Mouse (Mus musculus) kidney, embryonic 16.5 days (tissue): ENCODE results near the gene Sh3rf1. TPM values are rescaled to one million over a fixed set of nuclear protein-coding genes. Genes with fewer than 3 reads are reported as not detected.

Source experiments
- ATAC-seq: fragments of 200-750 bp; cut with Nextera tagmentation; 2 replicates; pipeline ENCODE4 v1.8.0; 2017; ENCODE audit warnings: moderate TSS enrichment; ENCODE audit not compliant: low FRiP score, low TSS enrichment
- H3K27ac ChIP-seq: fragments of 300-500 bp; sonication (generic); 2 replicates; pipeline ENCODE4 v1.5.1; 2014; ENCODE audit warnings: low read length
- H3K27me3 ChIP-seq: fragments of 300-500 bp; sonication (generic); 2 replicates; pipeline ENCODE4 v1.6.1; 2014; ENCODE audit warnings: low read length, control low read depth, mixed read lengths; ENCODE audit not compliant: insufficient read depth
- H3K36me3 ChIP-seq: fragments of 300-500 bp; sonication (generic); 2 replicates; pipeline ENCODE4 v1.6.1; 2014; ENCODE audit warnings: low read length, control low read depth, mixed read lengths; ENCODE audit not compliant: insufficient read depth
- H3K4me1 ChIP-seq: fragments of 300-500 bp; sonication (generic); 2 replicates; pipeline ENCODE4 v1.6.1; 2014; ENCODE audit warnings: low read length, control low read depth, mixed read lengths; ENCODE audit not compliant: insufficient read depth
- H3K4me2 ChIP-seq: fragments of 300-500 bp; sonication (generic); replicated peaks from 2 replicates; pipeline ENCODE4 v1.6.1; 2014; ENCODE audit warnings: low read depth, low read length
- H3K4me3 ChIP-seq: fragments of 300-500 bp; sonication (generic); 2 replicates; pipeline ENCODE4 v1.5.1; 2014; ENCODE audit warnings: mild to moderate bottlenecking, low read length
- H3K9ac ChIP-seq: fragments of 300-500 bp; sonication (generic); replicated peaks from 2 replicates; pipeline ENCODE4 v1.6.1; 2014; ENCODE audit warnings: low read length
- H3K9me3 ChIP-seq: fragments of 300-500 bp; sonication (generic); 2 replicates; pipeline ENCODE4 v1.6.1; 2016; ENCODE audit warnings: low read length, control low read depth
- WGBS: fragments of 180-500 bp; shearing (Covaris S2); extraction: QIAGEN DNeasy Blood & Tissue Kit; methylation state at CpG from one replicate; pipeline ENCODE4 v1.1.7; 2014; 5-methylcytosine and 5-hydroxymethylcytosine counted together
- polyA plus RNA-seq: library from polyadenylated mRNA; unstranded; fragments of >200 nt; fragmentation: Nextera tagmentation; extraction: Ambion mirVana; gene quantifications from 2 replicates; pipeline ENCODE4 v1.2.1, GENCODE M21; 2015

Sh3rf1 gene
- polyA plus RNA-seq, 1 experiment from 2014 or later = 23.3 TPM

DNA sequence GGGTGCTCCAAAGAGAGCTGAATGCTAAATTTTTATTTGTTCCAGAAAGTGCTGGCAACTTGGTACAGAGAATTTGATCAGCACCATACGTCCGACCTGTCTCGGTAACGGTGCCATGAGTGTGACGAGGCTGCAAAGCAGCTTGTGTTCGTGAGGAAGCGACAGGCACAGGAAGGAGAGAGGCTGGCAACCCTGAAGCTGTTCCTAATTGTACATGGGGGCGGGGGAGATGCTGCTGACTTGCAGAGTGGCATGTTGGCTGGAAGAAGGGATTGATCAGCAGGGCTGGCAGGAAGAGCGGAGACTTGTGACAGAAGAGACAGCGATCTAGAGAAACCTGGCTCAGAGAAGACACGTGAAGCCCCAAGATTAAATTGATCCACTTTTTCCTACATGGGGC is 197.9 kb downstream of the Sh3rf1 start:
- Histone ChIP-seq H3K9ac (no peak overlapping the region), H3K4me2 (no peak overlapping the region), H3K4me1 (peaks cover 6% of the 10 kb centered on the region; the same call in 1 of the 2 replicates), H3K36me3 (no peaks in the 10 kb centered on the region), H3K27me3 (no peaks in the 10 kb centered on the region), H3K27ac (no peak overlapping the region), H3K4me3 (no peak overlapping the region), H3K9me3 (no peaks in the 10 kb centered on the region)
- no peak for ATAC-seq
- WGBS = 71% methylated on average over 11 of the region's 11 CpGs

DNA sequence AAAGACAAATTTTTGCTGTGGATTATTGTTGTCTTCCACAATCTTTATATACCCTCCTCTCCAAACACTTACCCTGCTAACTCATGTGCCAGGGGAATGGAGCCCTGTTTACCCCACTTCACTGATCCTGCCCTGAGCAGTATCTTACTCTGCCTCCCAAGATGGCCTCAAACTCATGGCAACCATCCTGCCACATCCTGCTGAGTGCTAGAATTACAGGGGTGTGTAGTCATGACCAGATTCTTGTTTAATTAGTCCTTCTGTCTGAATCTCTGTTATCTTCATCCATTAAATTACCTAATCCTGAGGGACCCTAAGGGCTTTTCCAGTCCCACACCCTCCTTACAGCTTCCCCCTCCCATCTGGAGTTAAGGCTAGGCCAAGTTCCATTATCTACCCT is 201.5 kb downstream of the Sh3rf1 start:
- Histone ChIP-seq H3K9me3 (no peaks in the 10 kb centered on the region), H3K36me3 (no peaks in the 10 kb centered on the region), H3K9ac (no peak overlapping the region), H3K27me3 (no peaks in the 10 kb centered on the region), H3K4me1 (peaks cover 11% of the 10 kb centered on the region; the same call in 1 of the 2 replicates), H3K4me2 (no peak overlapping the region), H3K27ac (no peak overlapping the region), H3K4me3 (no peak overlapping the region)
- no peak for ATAC-seq

DNA sequence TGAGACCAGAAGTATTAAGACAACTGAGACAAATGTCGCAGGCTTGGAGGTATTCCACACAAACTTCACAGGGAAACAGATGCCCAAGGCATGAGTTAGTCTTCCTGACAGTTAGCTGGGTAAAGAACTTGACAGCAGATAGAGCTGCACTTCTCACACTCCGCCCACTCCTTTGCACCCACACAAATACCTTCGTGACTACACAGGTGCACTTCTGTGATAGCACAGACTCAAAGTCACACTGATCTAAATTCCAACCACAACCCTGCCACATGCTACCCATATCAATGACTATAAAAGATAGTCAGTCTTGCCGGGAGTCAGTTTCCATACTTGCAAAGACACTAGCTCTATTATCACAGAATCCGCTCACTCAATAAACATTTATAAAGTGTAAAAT is 202.4 kb downstream of the Sh3rf1 start:
- Histone ChIP-seq H3K4me1 (peaks cover 11% of the 10 kb centered on the region; the same call in 1 of the 2 replicates), H3K36me3 (no peaks in the 10 kb centered on the region), H3K9ac (no peak overlapping the region), H3K4me3 (no peak overlapping the region), H3K4me2 (no peak overlapping the region), H3K27ac (no peak overlapping the region), H3K9me3 (no peaks in the 10 kb centered on the region), H3K27me3 (no peaks in the 10 kb centered on the region)
- 93% methylated on average over 5 of the region's 5 CpGs for WGBS
- no peak for ATAC-seq

DNA sequence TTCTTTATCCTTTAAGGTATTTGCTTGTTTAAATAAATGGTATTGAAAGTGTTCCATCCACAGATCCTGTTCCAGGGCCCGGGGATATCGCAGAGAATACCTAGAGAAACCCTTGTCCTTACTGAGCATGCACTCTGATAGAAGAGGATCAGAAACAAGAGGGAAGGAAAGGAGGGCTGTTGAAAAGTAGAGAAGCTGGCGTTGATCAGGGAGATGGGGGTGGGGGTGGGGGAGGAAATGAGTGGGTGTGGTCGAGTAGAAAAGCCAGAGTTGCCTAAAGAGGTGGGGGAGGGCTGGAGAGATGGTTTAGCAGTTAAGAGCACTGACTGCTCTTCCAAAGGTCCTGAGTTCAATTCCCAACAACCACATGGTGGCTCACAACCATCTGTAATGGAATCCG is 203.0 kb downstream of the Sh3rf1 start:
- no peak overlapping the region for H3K9ac ChIP-seq
- WGBS = 60% methylated on average over 5 of the region's 5 CpGs
- no peaks in the 10 kb centered on the region for H3K36me3 ChIP-seq
- H3K27ac ChIP-seq = no peak overlapping the region
- no peak for ATAC-seq
- 0 out of 2 replicates have a peak, but pooled peaks cover 5% of the 10 kb centered on the region for H3K4me1 ChIP-seq
- H3K9me3 ChIP-seq = no peaks in the 10 kb centered on the region
- no peaks in the 10 kb centered on the region for H3K27me3 ChIP-seq
- H3K4me3 ChIP-seq = no peak overlapping the region
- no peak overlapping the region for H3K4me2 ChIP-seq

DNA sequence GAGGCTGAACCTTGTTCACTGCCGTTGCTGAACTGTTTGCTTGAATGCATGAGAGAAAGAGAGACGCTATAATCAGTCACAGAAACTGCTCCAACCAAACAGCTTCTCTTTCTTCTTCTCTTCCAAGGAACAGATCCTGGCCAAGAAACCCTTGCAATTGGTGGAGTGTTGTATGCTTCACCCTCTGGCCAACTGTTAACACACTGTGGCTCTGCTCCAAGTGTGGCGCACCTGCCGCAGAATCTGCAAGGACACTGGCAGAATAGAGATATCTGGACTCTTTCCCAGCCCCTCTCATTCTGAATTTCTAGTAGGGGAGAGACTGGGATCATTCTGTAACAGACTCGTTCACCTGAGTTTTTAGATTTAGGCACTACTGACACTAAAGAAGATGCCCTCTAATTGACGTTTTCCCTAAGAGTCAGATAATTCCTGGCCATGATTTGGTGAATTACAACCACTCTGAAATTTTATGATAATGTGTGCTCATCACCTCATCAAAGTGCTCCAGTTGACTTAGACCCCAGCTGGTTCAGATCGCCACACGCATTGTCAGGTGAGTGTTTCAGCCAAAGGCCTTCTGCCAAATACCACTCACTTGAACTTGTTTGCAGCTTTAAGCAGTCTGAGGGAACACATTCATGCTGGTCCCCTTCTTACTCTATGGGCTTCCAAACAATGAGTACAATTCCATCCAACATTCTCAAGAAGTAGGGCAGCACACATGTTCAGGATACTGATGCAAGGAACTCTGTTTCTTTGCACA is 204.4 kb downstream of the Sh3rf1 start:
- H3K4me1 ChIP-seq = 0 out of 2 replicates have a peak, but pooled peaks cover 4% of the 10 kb centered on the region
- ATAC-seq = no peak
- WGBS = 77% methylated on average over 8 of the region's 8 CpGs
- H3K9me3 ChIP-seq = no peaks in the 10 kb centered on the region
- H3K4me2 ChIP-seq = no peak overlapping the region
- H3K27me3 ChIP-seq = no peaks in the 10 kb centered on the region
- no peak overlapping the region for H3K4me3 ChIP-seq
- H3K9ac ChIP-seq = no peak overlapping the region
- no peak overlapping the region for H3K27ac ChIP-seq
- no peaks in the 10 kb centered on the region for H3K36me3 ChIP-seq

DNA sequence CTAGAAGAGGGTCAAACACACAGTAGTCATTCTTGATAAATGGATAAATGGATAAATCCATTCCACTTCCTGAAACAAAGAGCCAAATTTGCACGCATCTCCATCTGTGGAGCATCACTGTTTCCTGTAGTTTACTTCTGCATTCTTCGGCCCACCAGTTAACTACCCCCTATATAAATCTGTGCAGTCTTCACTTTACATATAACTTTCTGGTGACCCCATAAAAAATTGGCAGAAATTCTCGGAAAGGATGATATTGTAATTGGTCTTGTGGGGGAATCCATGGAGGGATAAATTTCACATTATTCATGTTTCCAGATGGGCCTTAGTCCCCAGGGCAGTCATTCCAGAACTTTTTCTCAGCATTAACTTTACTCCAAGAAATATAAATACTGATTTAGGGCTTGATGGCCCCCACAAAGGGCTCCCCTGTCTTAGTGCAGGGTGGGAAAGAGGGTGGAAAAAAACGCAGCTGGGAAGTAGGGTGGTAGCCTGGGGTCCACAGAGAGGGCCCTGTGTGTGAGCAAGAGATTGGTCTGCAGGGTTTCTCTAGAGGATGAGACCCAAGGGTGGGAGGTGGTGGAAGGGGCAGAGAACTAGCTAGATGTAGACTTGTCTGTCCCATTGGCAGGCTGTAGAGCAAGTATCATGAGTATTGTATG is 205.3 kb downstream of the Sh3rf1 start:
- H3K4me1 ChIP-seq = 0 out of 2 replicates have a peak, but pooled peaks cover 4% of the 10 kb centered on the region
- H3K27me3 ChIP-seq = no peaks in the 10 kb centered on the region
- H3K4me3 ChIP-seq = no peak overlapping the region
- H3K36me3 ChIP-seq = no peaks in the 10 kb centered on the region
- H3K27ac ChIP-seq = peak overlapping the region; percentile 39
- H3K9ac ChIP-seq = no peak overlapping the region
- ATAC-seq = peak; percentile 75; the same call in 1 of the 2 replicates
- no peak overlapping the region for H3K4me2 ChIP-seq
- H3K9me3 ChIP-seq = no peaks in the 10 kb centered on the region
- 69% methylated on average over 4 of the region's 4 CpGs for WGBS

DNA sequence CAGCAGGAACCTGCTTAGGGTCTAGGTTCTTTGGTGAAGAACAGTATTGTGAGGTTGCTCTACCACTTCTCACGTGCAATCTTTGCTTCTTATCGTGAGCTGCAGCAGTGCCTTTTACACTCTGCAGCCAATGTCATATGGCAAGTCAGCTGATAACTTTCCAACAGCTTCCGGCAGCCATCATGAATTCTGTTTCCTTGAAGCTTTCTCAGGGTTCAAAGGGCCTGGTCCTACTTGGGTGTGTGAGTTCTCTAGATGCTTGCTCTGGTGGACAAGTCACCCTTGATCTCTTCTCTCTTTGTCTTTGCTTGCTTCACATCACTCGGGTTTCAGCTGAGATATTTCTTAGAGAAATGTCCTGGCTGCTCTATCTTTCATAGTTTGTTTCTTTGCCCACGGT is 211.8 kb downstream of the Sh3rf1 start:
- H3K4me1 ChIP-seq = peaks cover 5% of the 10 kb centered on the region; the same call in 1 of the 2 replicates
- H3K27ac ChIP-seq = no peak overlapping the region
- no peak for ATAC-seq
- H3K4me2 ChIP-seq = no peak overlapping the region
- H3K27me3 ChIP-seq = no peaks in the 10 kb centered on the region
- no peaks in the 10 kb centered on the region for H3K36me3 ChIP-seq
- 91% methylated on average over 5 of the region's 5 CpGs for WGBS
- H3K9ac ChIP-seq = no peak overlapping the region
- H3K9me3 ChIP-seq = peaks cover 3% of the 10 kb centered on the region; the same call in 1 of the 2 replicates
- H3K4me3 ChIP-seq = no peak overlapping the region

DNA sequence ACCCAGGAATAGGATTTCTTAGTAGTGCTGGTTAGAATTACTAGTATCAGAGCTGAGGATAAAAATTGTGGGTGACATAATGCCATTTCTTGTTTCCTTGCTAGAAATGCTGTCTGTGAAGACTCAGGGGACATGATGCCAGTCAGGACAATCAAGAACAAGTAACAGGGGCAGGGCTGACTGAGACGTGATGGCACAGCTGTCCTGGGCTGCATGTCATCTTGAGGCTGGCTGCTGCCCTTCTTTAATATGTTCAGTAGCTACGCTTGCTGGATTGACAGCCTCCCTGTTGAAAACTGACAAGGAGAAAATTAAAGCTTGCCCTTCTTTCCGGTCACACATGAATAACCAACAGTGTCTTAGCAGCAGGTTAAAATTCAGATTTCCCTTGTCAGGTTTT is 212.5 kb downstream of the Sh3rf1 start:
- WGBS = 70% methylated on average over 3 of the region's 3 CpGs
- no peak overlapping the region for H3K4me3 ChIP-seq
- ATAC-seq = no peak

DNA sequence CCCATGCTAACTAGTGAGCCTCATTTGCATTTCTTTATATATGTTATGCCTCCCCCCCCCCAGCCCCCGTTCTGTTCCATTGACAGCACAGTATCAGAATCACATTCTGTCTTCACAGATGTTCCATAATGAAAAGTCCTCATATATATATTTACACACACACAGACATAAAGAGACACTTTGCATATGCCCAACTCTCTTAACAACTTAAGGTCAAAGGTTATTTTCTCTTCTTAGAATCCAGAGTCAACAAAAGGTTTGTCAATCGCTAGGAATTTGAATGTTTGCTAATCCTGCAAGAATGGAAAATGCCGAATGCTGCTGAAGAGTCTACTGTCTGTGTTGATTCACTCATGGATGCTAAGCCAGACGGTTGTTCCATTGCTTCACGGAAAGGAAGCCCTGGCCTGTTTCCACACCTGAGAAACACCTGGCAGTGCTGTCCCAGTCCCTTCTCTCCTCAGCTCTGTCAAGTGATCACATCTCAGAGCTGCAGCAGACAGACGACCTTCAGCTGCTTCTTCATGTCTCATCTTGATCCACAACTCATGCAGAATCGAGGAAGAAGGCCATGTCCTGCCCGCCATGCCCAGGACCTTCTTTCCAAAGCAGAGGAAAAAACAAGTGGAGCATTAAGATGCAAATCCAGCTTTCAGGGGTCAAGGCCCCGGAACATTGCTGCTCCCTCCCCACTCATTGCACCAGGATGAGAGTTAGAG is 213.1 kb downstream of the Sh3rf1 start:
- Histone ChIP-seq H3K4me1 (peaks cover 5% of the 10 kb centered on the region; the same call in 1 of the 2 replicates), H3K27me3 (no peaks in the 10 kb centered on the region), H3K36me3 (no peaks in the 10 kb centered on the region), H3K4me2 (no peak overlapping the region), H3K27ac (no peak overlapping the region), H3K9me3 (peaks cover 3% of the 10 kb centered on the region; the same call in 1 of the 2 replicates), H3K4me3 (no peak overlapping the region), H3K9ac (no peak overlapping the region)
- WGBS = 69% methylated on average over 9 of the region's 9 CpGs
- ATAC-seq = no peak

More for the DNA sequence above, 212.5 kb downstream of the Sh3rf1 start:
- H3K27me3 ChIP-seq = no peaks in the 10 kb centered on the region
- no peaks in the 10 kb centered on the region for H3K36me3 ChIP-seq
- H3K9ac ChIP-seq = no peak overlapping the region
- H3K4me1 ChIP-seq = peaks cover 5% of the 10 kb centered on the region; the same call in 1 of the 2 replicates
- no peak overlapping the region for H3K27ac ChIP-seq
- H3K9me3 ChIP-seq = peaks cover 3% of the 10 kb centered on the region; the same call in 1 of the 2 replicates
- H3K4me2 ChIP-seq = no peak overlapping the region
